In genomic region chr6:98525286-98525685, GRCm38 (mm10) we compare ENCODE assay signal across 8 mouse cellular contexts.
DNase-seq lines count a peak whose midpoint lies in the region; ATAC-seq and TF ChIP-seq lines count a peak whose summit lies in the region.

No protein-coding gene starts in this region.

- 0 out of 2 replicates have a peak overlapping the region, but pooled peaks have one; percentile 7 for H3K4me2 ChIP-seq in intestine, postnatal 0 days (replicated peaks; ENCODE audit: low read depth)
- no peak overlapping the region for H3K4me2 ChIP-seq in intestine, embryonic 16.5 days (ENCODE audit: low read depth, low read length)
- H3K4me2 ChIP-seq in myocyte (ENCODE audit: low read depth), result peak overlapping the region; percentile 46

- H3K27me3 ChIP-seq in intestine, postnatal 0 days (replicated peaks; ENCODE audit: control insufficient read depth, insufficient read depth, low read length), result no peaks in the 10 kb centered on the region
- no peaks in the 10 kb centered on the region for H3K27me3 ChIP-seq in intestine, embryonic 16.5 days (replicated peaks; ENCODE audit: control insufficient read depth, insufficient read depth, low read length)
- H3K27me3 ChIP-seq in myocyte (ENCODE audit: control insufficient read depth, insufficient read depth, insufficient read length), result no peaks in the 10 kb centered on the region

- no peaks in the 10 kb centered on the region for H3K4me1 ChIP-seq in intestine, postnatal 0 days (replicated peaks; ENCODE audit: control insufficient read depth, insufficient read depth, low read length)
- 0 out of 2 replicates have a peak, but pooled peaks cover 3% of the 10 kb centered on the region for H3K4me1 ChIP-seq in intestine, embryonic 16.5 days (ENCODE audit: control insufficient read depth, insufficient read depth, low read length)

- no peak overlapping the region for H3K27ac ChIP-seq in intestine, postnatal 0 days (ENCODE audit: low read depth, low read length)
- H3K27ac ChIP-seq in intestine, embryonic 16.5 days (ENCODE audit: low read length), result no peak overlapping the region

- ATAC-seq in intestine, postnatal 0 days, result no peak
- ATAC-seq in intestine, embryonic 16.5 days, result no peak

- 3% methylated on average over 6 of the region's 6 CpGs for WGBS in intestine, postnatal 0 days
- WGBS in intestine, embryonic 16.5 days, result 5% methylated on average over 6 of the region's 6 CpGs

- H3K4me3 ChIP-seq in intestine, postnatal 0 days (ENCODE audit: low read depth, low read length), result no peak overlapping the region
- H3K4me3 ChIP-seq in intestine, embryonic 16.5 days (ENCODE audit: low read length), result no peak overlapping the region
- H3K4me3 ChIP-seq in myocyte, result no peak overlapping the region

- no peaks in the 10 kb centered on the region for H3K9me3 ChIP-seq in intestine, postnatal 0 days (ENCODE audit: control insufficient read depth)
- no peaks in the 10 kb centered on the region for H3K9me3 ChIP-seq in intestine, embryonic 16.5 days (ENCODE audit: control insufficient read depth, low read length)

- H3K36me3 ChIP-seq in intestine, postnatal 0 days (ENCODE audit: control insufficient read depth, insufficient read depth), result no peaks in the 10 kb centered on the region
- no peaks in the 10 kb centered on the region for H3K36me3 ChIP-seq in intestine, embryonic 16.5 days (ENCODE audit: control insufficient read depth, insufficient read depth, low read length)
- no peaks in the 10 kb centered on the region for H3K36me3 ChIP-seq in myocyte (ENCODE audit: control insufficient read depth, insufficient read depth)

- no peaks in the 10 kb centered on the region for H3K79me2 ChIP-seq in myocyte (ENCODE audit: control insufficient read depth, insufficient read depth)

- no peak for TF ChIP-seq POLR2A in brain, embryonic 14.5 days (IDR thresholded peaks at IDR 0.05; ENCODE audit: borderline replicate concordance, extremely low read depth, insufficient read depth, insufficient read length, poor library complexity, severe bottlenecking)
- TF ChIP-seq POLR2A in myocyte (IDR thresholded peaks at IDR 0.05; ENCODE audit: insufficient read length, low read depth), result no peak

- peak; percentile 68 for DNase-seq in ES-CJ7 (ENCODE audit: low read depth, low spot score)
- DNase-seq in brain, embryonic 14.5 days (ENCODE audit: low read depth), result peak; percentile 88
- peak; percentile 51 to 53 for DNase-seq in frontal cortex, postnatal 36 days (ENCODE audit: low spot score in 2 of 2)
- DNase-seq in layer of hippocampus, postnatal 25 days (ENCODE audit: extremely low spot score in 1 of 2, low spot score in 1 of 2), result peak; percentile 52 to 75
- DNase-seq in yolk sac, embryonic 10.5 days (ENCODE audit: low spot score), result peak; percentile 51

- no peak overlapping the region for H3ac ChIP-seq in myocyte (ENCODE audit: control insufficient read depth, insufficient read length)

- H3K9ac ChIP-seq in intestine, postnatal 0 days (ENCODE audit: low read depth, low read length), result no peak overlapping the region
- H3K9ac ChIP-seq in intestine, embryonic 16.5 days (ENCODE audit: low read depth, low read length), result no peak overlapping the region

- peak; percentile 91 for TF ChIP-seq CTCF in intestine, postnatal 0 days (IDR thresholded peaks at IDR 0.05; ENCODE audit: low read depth)
- peak; percentile 78 for TF ChIP-seq CTCF in brain, embryonic 14.5 days (IDR thresholded peaks at IDR 0.05; ENCODE audit: borderline replicate concordance, extremely low read depth, insufficient read depth, insufficient read length)

TF ChIP-seq in myocyte, 11 proteins besides CTCF, POLR2A, EP300 and RAD21:
- no peak for TF ChIP-seq E2F4 (IDR thresholded peaks at IDR 0.05; ENCODE audit: insufficient read depth)
